Mouse (Mus musculus) kidney, adult 8-10 months (tissue): Measurements from ENCODE around the gene Gse1.

Experiments used
- DNase-seq, 2 experiments: peaks; one replicate each; pipeline ENCODE4 v3.0.0; 2022

Gse1 gene

GRCm38 (mm10) chr8:120409371-120410013, 181.2 kb downstream of the Gse1 start:
- no peak for DNase-seq

GRCm38 (mm10) chr8:120411059-120411458, 182.8 kb downstream of the Gse1 start:
- DNase-seq: no peak

DNA sequence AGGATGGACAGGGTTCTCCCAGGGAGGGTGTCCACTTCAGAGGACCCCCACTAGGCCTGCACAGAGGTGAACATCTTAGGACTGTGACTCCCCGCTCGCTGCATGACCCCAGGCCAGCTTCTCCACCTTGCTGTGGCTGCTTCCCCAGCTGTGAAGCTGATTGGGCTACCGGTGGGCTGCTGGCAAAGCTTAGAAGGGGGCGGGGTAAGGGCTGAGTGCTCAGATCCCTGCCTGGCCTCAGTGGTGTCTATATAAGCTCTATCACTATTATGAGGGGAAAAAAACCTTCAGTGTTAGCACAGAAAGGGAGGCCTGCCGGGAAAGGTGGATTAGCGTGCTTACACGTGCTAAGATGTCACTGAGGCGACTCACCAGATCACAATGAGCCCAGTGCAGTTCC, 183.6 kb downstream of the Gse1 start:
- DNase-seq: no peak

GRCm38 (mm10) chr8:120412357-120412756, 184.1 kb downstream of the Gse1 start:
- no peak for DNase-seq

DNA sequence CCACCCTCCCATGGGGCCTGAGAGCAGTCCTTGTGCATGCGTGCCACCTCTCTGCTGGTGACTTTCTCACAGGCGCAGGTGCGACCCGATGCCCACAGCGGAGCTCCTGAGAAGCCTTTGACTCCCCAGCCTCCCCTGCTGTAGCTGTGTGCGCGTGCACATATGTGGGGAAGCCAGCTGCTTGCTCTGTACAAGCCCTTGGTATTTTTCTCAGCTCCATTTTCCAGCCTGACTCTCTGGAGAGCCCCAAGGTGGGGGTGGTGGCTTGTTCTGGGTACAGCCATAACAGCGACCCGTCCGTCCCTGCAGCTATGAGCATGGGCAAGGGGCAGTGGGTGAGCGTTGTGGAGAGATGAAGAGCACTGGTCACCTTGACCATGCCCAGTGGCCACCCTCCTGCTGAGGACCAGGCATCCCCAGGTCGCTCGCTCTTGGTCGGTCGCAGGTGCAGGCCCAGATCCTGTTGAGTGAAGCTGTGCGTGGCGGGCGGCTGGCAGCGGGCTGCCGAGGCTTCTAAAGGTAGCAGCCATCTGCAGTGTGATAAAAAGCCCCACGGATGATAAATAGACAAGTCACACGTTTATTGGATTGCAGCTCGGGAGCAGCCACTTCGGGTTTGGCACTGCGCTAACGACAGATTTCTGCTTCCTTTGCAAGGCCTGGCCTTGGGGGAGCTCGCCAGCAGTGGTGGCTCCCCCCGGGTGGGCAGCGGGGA, 184.8 kb downstream of the Gse1 start:
- DNase-seq: no peak

- no peak for DNase-seq
Observed at GRCm38 (mm10) chr8:120413626-120413988, 185.4 kb downstream of the Gse1 start.

- DNase-seq: no peak
Observed at GRCm38 (mm10) chr8:120414216-120414615, 186.0 kb downstream of the Gse1 start.

- no peak for DNase-seq
Observed at GRCm38 (mm10) chr8:120415474-120415873, 187.2 kb downstream of the Gse1 start.

- DNase-seq: no peak
Observed at GRCm38 (mm10) chr8:120416173-120416521, 187.9 kb downstream of the Gse1 start.

DNA sequence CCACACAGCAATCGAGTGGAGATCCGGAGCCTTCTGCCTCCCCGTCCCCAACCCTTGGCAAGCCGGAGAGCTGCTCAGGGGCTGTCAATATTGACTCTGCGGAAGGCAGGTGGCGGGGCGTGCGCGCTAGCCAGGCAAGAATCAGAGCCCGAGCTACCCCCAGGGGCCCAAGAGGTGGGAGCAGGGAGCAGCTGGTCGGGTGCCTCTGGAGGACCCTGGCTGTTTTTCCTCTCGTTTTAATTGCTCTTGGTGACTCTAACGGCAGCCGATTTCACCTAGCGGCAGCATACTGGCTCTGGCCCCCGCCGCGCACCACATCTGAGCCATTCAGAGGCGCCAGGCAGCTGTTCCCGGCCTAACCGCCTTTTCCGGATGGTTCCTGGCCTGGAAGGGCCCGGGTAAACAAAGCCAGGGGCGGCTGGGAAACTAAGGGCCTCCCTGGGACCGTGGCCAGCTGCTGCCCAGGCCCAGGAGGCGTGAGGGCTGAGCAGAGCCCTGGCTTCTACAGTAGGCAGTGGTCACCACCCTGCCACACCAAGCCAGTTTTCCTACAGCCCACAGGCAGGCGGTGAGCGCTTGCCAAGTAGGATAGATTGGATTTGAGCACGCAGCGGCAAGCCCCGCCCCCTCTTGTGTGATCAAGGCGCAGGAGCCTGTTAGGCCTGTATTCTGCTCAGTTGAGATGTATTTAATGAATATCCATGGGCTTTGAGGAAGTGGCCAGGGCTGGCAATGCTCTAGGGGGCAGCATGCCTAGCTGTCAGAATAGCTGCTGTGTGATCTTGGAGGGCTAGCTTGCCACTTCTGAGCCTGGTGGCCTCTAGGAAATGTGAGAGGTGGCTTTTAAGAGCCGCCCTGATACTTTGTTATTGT, 188.5 kb downstream of the Gse1 start:
- peak; percentile 87 to 93 for DNase-seq

DNA sequence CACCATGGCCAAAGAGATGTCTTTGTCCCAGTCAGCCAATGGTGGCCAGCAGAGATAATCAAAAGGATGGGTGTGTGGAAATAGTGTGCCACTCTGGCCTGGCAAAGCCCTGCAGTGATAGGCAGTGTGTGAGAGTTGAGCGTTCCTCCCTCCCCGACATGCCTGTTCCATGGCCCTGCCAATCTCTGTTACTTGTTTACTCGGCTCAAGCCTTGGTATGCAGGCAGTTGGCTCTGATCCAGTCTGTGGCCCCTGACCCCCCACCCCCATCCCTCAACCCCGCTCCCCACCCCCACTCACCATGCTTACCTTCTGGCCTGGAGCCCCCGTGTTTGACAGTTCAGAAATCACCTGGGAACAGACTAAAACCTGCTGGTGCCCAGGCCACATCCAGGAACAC, 189.9 kb downstream of the Gse1 start:
- peak in 1 of 2 experiments; percentile 53 for DNase-seq

DNA sequence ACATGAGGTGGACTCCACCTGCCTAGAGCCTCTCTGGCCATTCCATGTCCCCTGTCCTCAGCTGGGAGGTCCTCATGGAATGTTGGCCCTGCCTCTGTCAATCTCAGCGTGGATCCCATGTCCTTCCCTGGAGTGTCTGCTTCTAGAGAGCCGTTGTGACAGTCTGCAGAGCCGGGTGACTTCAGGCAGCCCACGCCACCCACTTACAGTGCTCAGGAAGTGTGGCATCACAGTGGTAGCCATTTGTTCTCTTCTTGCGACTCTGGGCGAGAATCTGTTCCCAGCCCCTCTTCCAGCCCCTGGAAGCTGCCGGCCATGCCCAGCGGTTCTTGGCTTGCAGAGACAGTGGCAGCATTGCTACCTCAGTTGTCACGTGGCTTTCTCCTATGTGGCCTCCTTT, 191.4 kb downstream of the Gse1 start:
- DNase-seq: no peak

GRCm38 (mm10) chr8:120420226-120420625, 192.0 kb downstream of the Gse1 start:
- no peak for DNase-seq

DNA sequence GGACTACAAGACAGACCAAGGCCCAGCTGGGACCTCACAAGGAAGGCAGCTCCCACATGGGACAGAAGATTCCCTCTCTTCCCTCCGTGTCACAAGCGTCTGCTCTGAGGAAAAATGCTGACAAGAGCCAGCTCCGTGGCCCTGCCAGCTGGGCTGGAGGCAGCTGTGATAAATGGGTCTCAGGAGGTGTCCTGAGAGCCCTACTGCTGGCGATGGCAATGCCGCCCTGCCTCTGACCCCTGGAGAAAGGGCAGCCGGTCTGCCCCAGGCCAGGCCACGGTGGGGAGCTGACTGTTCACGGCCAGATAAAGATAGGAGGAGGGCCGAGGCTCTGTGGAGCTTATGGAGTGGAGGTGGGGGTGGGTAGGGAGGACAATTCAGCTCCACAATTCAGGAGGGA, 193.4 kb downstream of the Gse1 start:
- DNase-seq: no peak

- DNase-seq: no peak
Observed at GRCm38 (mm10) chr8:120422236-120422635, 194.0 kb downstream of the Gse1 start.

DNA sequence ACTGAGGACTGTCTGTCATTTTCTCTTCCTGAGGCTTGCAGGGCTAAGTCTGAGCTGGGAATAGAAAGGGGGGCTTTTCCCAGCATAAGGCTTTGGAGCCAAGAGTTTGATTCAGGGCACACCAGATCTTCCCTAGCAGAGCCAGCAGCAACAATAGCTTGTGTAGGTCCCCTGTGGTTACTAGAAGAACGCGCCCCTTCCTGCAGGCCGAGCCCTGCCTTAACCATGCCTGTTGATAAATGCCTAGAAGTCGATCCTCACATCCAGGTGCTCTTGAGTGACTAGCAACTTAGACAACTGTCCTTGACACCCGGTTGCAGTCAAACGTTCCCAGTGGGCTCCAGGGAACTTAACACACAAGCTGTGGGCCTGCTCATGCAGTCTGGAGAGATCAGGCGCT, 195.3 kb downstream of the Gse1 start:
- no peak for DNase-seq

DNA sequence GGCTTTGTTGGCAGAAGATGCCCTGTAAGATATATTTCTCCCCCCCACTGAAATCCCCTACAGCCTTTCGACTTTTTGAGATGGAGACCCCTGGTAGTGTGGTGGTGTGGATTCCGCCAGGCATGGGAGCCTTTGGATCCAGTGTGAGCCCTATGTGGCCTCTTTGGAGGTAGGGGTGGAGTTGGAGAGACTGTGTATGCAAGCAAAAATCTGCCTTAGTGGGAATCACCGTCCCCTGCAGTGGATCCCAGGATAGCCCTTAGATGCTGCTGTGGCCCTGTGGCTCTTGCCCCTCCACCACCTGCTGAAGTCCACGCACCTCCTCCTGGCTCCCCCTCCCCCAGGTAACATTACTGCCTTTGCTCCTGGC, 196.6 kb downstream of the Gse1 start:
- no peak for DNase-seq

DNA sequence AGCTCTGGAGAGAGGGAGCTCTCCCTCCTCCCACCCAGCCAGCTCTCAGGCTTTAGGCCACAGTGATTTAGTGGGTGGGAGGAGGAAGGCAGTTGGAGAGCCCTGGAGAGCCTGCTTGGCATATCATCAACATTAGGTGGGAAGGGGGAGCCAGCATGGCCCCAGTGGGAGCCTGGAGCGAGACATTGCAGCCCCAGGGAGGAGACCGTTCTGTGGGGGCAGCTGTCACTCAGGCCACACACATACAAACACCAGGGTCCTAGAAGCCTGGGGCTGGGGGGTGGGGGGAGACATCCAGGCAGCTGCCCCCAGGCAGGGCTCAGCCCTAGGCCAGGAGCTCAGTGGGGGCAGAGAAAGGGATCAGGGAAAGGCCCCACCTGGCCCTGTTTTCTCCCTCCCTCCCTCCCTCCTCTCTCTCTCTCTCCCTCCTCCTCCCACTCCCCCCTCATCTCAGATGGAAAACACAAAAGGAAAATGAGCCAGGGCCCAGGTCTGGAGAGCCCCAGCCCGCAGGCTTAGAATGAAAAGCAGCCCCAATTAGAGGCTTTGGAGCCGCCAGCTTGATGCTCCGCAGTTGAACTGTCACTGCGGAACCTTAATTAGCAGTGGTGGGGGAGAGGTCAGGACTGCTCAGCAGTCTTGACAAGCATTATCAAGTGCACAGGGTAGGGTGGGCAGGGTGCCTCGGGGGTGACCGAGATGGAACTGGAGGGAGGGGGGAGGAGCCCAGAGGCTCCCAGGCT, 197.1 kb downstream of the Gse1 start:
- DNase-seq: no peak

- no peak for DNase-seq
Observed at GRCm38 (mm10) chr8:120426105-120426504, 197.8 kb downstream of the Gse1 start.

- DNase-seq: peak in 1 of 2 experiments; percentile 43
Observed at GRCm38 (mm10) chr8:120426622-120427385, 198.5 kb downstream of the Gse1 start.

- no peak for DNase-seq
Observed at GRCm38 (mm10) chr8:120428492-120428891, 200.2 kb downstream of the Gse1 start.

GRCm38 (mm10) chr8:120429116-120429515, 200.9 kb downstream of the Gse1 start:
- no peak for DNase-seq
